Mouse (Mus musculus) testis, adult 2 months (tissue): Measurements from ENCODE around the gene Exd1.

Source experiments
- CTCF ChIP-seq: fragments of 200-500 bp; IDR thresholded peaks from 2 replicates; pipeline ENCODE4 v1.5.1; 2012; ENCODE audit warnings: low read depth, mild to moderate bottlenecking, inconsistent platforms, low read length, moderate library complexity; ENCODE audit not compliant: control insufficient read depth, insufficient read depth, insufficient replicate concordance
- POLR2A ChIP-seq: fragments of 200-500 bp; IDR thresholded peaks from 2 replicates; pipeline ENCODE4 v1.6.1; 2012; ENCODE audit warnings: low read depth, mild to moderate bottlenecking, inconsistent platforms, low read length, moderate library complexity; ENCODE audit not compliant: control insufficient read depth

GRCm38 (mm10) chr2:119558737-119559340 lies 11.4 kb upstream of the Exd1 start:
- no peak for TF ChIP-seq CTCF
- TF ChIP-seq POLR2A, result no peak
